Mouse (Mus musculus) liver, postnatal 0 days (tissue): Measurements from ENCODE around the gene Pdcd1.

Source experiments
- CTCF ChIP-seq: sonication (generic); IDR thresholded peaks from 2 replicates; pipeline ENCODE4 v1.5.1; 2016; ENCODE audit warnings: antibody characterized with exemption, low read depth
- EP300 ChIP-seq: IDR thresholded peaks from 2 replicates; pipeline ENCODE4 v1.6.1; 2016; ENCODE audit warnings: antibody characterized with exemption, low read depth, mild to moderate bottlenecking

- TF ChIP-seq CTCF (no peak), EP300 (no peak)
Observed at GRCm38 (mm10) chr1:93988786-93989185, 63.6 kb downstream of the Pdcd1 start.
